Mouse (Mus musculus): ENCODE measurements around the gene Mrpl4.
"Not testable (repeated sequence)": the region's sequence is repeated elsewhere in the genome, so short reads cannot be mapped to it uniquely, and the experiment has no call there.

The Mrpl4 gene

GRCm38 (mm10) chr9:20986952-20987686, 15.4 kb upstream of the Mrpl4 start:
- no peak for DNase-seq (ENCODE audit: low spot score)

GRCm38 (mm10) chr9:20987953-20988352, 14.6 kb upstream of the Mrpl4 start:
- no peak for DNase-seq (ENCODE audit: low spot score)

DNA sequence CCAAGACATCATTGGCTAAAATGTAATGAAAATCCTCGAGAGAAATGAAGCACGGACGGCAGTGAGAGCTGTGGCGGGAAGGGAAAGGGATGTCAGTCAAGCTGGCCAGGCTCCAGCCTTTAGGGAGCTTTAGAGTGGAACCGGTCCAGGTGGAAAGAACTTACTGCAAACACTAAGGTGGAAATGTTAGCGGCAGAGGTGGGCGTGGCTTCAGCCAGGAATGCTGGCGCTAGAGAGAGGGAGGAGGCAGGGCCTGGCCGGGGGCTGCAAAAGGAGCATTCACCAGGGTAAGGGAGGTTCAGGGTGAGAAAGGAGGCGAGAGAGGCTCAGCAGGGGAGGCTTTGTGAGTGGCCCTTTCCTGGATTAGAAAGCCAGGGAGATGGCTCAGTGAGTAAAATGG, 11.7 kb upstream of the Mrpl4 start:
- no peak for DNase-seq (ENCODE audit: low spot score)

GRCm38 (mm10) chr9:20991587-20991986, 11.0 kb upstream of the Mrpl4 start:
- no peak for DNase-seq (ENCODE audit: low spot score)

- no peak for DNase-seq (ENCODE audit: low spot score)
These were observed 9.2 kb upstream of the Mrpl4 start for GRCm38 (mm10) chr9:20993165-20993898.

DNA sequence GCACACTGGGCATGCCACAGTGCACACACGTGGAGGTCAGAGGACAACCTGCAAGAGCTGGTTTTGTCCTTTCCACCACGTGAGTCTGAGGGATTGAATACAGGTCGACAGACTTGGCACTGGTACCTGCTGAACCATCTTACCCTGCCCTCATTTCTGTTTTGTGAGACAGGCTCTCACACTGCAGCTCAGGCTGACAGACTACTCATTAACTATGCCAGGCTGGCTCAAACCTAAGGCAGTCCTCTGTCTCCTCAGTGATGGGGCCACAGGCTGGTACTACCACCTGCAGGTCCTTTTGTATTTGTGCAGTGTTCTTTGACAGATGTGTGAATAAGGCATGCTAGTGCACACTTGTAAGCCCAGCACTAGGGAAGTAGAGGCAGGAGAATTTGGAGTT, 7.5 kb upstream of the Mrpl4 start:
- DNase-seq (ENCODE audit: low spot score) = no peak

DNA sequence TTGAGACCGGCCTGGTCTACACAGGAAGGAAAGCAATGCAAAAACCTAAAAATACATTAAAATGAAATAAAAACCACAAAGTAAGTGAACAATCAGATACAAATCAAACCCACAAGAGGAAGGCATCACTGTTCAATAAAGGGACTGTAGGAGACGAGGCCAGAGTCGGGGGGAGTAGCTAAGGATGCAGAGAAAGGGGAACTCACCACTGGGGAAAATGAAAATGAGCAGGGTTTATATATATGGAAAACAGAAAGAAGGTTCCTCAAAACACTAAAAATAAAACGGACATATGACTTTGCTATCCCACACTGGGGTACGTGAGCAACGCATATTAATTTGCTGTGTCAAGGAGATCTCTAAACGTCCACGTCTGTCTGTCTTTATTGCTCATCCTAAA, 5.5 kb upstream of the Mrpl4 start:
- no peak for DNase-seq (ENCODE audit: low spot score)

DNA sequence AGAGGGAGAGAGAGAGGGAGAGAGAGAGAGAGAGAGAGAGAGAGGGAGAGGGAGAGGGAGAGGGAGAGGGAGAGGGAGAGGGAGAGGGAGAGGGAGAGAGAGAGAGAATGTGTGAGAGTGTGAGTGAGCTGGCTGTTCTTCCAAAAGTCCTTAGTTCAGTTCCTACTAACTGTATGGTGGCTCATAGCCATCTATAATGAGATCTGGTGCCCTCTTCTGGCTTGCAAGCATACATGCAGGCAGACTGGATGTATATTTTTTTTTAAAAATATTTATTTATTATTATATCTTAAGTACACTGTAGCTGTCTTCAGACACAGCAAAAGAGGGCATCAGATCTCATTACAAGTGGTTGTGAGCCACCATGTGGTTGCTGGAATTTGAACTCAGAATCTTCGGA, 4.2 kb upstream of the Mrpl4 start:
- DNase-seq (ENCODE audit: low spot score) = not testable (repeated sequence)

- DNase-seq (ENCODE audit: low spot score) = no peak
These were observed 1.7 kb upstream of the Mrpl4 start for GRCm38 (mm10) chr9:21000811-21001210.

DNA sequence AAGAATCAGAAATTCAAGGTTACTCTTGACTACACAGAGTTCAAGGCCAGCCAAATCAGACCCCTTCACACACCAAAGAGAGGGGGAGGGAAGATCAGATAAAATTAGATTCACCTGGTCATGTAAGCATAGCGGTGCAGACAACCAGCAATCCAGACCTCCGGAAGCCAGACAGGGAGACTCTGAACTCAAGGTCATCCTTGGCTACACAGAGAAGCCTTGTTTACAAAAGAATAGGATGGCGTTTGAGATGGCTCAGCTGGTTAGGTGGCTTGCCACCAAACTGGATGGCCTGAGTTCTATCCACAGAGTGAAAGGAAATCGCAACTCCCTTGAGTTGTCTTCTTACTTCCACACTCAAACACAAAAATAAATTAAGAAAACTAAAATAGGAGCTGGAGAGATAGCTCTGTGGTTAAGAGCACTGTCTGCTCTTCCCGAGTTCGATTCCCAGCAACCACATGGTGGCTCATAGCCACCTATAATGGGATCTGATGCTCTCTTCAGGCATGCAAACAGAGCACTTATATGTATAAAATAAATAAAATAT, 812 bp upstream of the Mrpl4 start:
- DNase-seq (ENCODE audit: low spot score) = no peak

DNA sequence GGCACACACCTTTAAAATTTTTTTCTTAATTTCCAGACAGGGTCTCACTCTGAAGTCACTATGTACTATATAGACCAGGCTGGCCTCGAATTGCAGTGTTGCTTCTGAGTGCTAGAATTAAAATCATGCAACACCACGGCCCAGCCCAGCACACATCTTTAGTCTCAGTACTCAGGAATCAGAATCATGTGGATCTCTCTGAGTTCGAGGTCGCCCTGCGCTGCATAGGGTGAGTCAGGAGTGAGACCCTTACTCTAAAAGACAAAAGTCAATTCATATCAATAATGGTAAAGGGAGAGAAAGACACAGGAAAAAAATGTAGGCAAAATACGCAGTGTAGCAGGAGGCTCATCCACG, 290 bp upstream of the Mrpl4 start:
- no peak for DNase-seq (ENCODE audit: low spot score)

DNA sequence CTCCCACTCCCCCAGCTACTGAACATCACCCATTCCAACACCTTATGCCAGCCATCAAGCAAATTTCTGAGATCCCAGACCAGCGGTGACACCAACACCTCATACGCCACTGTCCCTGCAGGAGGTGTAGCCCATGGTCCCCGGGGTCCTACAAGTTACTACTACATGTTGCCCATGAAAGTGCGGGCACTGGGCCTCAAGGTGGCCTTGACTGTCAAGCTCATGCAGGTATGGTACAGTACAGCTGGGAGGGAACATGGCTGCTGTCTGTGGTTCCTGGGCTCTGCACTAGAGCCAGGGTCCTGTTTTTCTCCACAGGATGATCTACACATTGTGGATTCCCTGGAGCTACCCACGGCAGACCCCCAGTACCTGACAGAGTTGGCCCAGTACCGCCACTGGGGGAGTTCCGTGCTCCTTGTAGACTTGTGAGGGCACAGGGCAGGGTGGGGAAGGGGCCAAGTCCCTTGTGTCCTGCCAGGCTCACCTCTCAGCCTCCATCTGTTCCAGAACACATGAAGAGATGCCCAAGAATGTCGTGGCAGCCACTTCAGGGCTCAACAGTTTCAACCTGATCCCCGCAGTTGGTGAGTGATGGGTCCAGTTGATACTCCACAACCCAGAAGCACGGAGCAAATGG, 4.9 kb downstream of the Mrpl4 start:
- no peak for DNase-seq (ENCODE audit: low spot score)

DNA sequence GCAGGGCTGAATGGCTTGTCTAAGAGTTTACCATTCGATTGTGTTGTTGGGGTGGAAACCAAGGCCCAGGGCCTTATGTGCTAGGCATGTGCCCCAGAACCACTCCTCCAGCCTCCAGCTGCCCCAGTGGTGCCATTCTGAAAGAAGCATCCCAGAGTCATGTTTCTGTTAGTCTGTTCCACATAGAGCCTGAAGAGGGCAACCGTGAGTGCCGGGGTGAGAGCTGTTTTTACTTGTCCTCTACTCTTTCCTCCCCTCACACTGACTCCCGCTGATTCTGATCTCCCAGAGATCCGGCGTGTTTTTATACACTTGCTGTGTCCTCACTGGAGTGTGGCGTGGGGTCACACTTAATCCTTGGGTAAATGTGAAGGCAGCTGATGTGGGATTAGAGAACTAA, 5.5 kb downstream of the Mrpl4 start:
- no peak for DNase-seq (ENCODE audit: low spot score)

GRCm38 (mm10) chr9:21010362-21010761, 7.8 kb downstream of the Mrpl4 start:
- DNase-seq (ENCODE audit: low spot score) = no peak

DNA sequence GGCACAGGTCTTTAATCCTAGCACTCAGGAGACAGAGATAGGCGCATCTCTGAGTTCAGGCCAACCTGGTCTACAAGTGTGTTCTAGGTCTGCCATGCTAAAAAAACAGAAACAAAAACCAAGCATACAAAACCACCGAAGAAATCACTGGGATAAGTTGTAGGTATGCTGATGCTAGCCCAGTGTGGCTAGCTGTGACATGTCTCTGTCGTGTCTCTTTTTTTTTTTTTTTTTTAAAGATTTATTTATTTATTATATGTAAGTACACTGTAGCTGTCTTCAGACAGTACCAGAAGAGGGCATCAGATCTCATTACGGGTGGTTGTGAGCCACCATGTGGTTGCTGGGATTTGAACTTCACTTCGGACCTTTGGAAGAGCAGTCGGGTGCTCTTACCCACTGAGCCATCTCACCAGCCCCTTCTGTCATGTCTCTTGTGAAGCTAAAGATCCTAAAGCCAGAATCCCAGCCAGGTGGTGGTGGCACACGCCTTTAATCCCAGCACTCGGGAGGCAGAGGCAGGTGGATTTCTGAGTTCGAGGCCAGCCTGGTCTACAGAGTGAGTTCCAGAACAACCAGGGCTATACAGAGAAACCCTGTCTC, 8.5 kb downstream of the Mrpl4 start:
- DNase-seq (ENCODE audit: low spot score) = not testable (repeated sequence)

DNA sequence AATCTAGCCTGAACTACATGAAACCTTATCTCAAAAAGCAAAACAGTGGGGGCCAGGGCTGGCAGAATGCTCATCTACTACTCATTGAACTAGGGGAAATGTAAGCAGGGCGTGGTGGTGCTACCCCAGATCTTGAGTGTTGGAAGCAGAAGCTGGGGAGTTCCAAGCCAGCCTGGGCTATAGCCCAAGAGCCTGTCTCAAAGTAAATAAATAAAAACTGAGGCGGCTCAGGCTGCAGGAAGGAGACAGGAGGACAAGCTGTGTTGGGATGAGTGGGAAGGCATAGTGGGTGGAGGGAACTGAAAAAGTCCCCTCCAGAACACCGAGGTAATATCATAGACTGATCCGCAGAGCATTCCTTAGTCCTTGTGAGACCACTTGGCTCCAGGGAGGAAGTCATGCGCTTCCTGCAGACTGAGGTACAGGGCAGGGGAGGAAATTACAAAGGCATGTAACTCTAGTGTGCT, 9.3 kb downstream of the Mrpl4 start:
- DNase-seq (ENCODE audit: low spot score) = no peak

DNA sequence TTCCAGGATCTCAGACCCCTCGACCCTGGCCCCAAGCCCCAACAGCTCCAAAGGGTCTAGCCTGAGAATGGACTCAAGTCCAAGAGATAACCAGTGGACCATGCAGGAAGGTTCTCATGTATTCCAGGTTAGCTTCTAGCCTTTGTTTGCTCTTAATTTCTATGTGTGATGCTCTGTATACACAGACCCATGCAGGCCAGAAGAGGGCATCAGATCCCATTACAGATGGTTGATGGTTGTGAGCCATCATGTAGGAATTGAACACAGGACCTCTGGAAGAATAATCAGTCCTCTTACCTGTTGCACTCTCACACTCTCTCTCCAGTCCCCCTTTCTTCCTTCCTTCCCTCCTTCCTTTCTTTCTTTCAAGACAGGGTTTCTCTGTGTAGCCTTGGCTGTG, 9.8 kb downstream of the Mrpl4 start:
- no peak for DNase-seq (ENCODE audit: low spot score)

- DNase-seq (ENCODE audit: low spot score) = peak; percentile 46
These were observed 12.4 kb downstream of the Mrpl4 start for GRCm38 (mm10) chr9:21014691-21015570.

GRCm38 (mm10) chr9:21015571-21016130, 13.1 kb downstream of the Mrpl4 start, which contains the start of gene Icam1:
Gene Icam1, plus strand, starts transcription at chr9:21015985.
- DNase-seq (ENCODE audit: low spot score) = peak; percentile 62

GRCm38 (mm10) chr9:21016331-21017176, 14.0 kb downstream of the Mrpl4 start:
- no peak for DNase-seq (ENCODE audit: low spot score)
